Mouse (Mus musculus) cerebellum, postnatal 10 days (tissue): Measurements from ENCODE around the gene Fndc3b.

Experiments used
- DNase-seq, 2 experiments: peaks; one replicate each; pipeline ENCODE4 v3.0.0; 2021; ENCODE audit warnings: mixed read lengths in 2 of 2

Gene Fndc3b

GRCm38 (mm10) chr3:27710648-27711428, at the start of gene Fndc3b:
Fndc3b (minus strand) TSS chr3:27711307.
- peak; percentile 97 to 98 for DNase-seq

DNA sequence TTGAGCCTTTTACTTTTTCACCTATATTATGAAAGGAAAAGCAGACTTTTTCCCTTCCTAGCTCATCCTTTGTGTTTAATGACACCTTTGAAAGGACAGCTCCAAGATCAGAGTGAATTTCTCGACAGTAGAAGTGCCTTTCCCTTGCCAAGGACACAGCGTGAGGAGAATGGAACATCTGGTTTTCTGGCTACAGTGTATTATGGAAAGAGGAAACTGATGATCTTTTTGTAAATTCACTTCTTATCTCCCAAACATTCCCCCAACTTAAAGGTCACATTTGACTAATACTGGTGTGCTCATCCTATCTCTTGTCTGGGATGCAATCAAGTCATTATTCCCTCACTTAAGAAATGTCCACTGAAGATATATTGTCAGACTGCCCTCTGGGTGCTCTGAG, 49.2 kb upstream of the Fndc3b start:
- DNase-seq: no peak

GRCm38 (mm10) chr3:27758976-27759375, 47.9 kb upstream of the Fndc3b start:
- no peak for DNase-seq

GRCm38 (mm10) chr3:27751657-27752056, 40.5 kb upstream of the Fndc3b start:
- no peak for DNase-seq

GRCm38 (mm10) chr3:27751156-27751555, 40.0 kb upstream of the Fndc3b start:
- no peak for DNase-seq

GRCm38 (mm10) chr3:27745651-27746050, 34.5 kb upstream of the Fndc3b start:
- no peak for DNase-seq

DNA sequence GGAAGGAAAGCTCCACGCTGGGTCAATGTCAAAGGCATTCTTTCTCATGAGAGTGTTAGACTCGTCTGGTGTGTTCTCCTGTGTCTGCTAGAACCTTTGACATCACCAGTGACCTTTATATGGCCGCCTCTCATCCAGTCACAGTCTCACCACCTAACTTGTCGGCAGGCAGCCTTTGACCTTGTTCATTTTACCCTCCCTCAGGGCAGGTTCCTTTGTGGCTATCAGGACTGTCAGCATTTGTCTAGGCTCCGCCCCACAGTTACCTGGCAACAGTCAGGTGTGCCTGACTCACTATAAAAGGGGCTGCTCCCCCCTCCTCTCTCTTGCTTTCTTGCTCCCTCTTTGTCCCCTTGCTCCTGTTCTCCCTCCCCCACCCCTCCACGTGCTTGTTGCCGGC, 33.6 kb upstream of the Fndc3b start:
- DNase-seq: no peak

DNA sequence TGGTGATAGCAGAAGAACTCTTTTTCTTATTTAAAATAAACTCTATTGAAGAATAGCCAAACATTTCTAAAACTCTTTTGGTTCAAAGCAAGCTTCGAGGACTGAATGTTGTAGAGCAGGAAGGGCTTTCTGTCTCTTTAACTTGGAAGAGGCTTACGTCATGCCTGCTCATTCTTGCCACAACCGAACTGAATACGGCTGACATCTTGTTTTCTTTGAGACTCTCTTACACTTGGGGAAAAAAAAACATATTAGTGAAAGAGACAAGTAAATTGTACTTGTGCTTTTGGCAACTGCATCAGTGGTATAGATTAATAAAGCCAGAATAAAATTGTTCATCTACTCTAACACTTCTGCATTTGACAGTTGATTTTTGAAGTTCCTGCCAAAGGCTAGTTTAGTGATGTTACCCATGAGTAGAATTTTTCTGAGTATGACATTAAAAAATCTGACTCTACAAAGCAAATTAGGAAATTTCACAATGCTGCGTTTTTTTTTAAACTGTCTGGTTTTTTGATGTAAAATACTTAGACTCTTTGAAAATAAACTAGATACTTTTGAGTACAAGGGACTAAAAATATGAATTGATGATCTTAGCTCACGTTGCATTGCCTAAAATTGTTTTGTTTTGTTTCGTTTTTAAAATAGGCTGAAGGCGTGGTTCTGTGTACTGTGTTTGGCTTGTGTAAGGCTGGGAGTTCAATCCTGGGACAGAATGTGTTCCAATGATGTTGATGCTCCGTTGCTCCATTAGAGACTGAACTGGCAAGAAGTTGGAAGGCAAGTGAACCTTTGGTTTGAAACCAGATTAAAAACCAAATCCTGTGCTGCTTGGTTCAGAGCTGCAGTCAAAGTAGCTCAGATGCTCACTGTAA, 32.4 kb upstream of the Fndc3b start:
- DNase-seq: no peak

DNA sequence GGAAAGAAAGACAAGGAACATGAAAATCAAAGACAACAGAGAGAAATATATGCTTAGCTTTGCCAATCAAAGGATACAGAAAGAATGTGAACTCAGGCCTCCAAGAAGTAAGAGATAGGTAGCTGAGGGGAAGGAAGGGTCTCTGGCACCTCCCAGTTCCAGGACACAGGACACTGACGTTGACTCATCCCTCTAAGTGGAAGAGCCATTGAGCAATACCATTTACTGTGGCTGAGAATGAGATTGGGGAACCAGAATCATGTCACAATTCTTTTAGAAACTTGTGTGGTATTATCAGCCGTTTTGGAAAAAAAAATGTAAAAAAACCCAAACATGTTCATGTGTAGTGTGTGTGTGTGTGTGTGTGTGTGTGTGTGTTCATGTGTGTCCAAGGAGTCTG, 31.0 kb upstream of the Fndc3b start:
- DNase-seq: no peak

- peak in 1 of 2 experiments; percentile 14 for DNase-seq
Observed at GRCm38 (mm10) chr3:27740136-27740535, 29.0 kb upstream of the Fndc3b start.

GRCm38 (mm10) chr3:27736180-27736579, 25.1 kb upstream of the Fndc3b start:
- DNase-seq: peak in 1 of 2 experiments; percentile 9

DNA sequence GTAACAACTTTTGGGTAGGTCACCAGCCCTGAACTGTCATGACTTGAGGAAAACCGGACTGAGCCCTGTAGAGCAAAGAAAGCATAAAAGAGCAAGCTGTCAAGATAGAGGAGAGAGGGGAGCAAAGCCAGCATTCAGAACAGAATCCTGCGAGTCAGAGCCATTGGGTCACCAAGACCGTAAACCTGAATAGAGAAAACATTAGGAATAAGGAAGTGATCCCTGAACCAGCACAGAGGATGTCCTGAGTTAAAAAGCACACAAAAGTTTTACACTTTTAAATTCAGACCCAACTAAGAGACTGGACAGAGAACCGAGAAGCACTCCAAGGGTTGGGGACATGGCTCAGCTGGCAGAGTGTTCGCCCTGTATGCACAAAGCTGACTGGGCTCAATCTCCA, 24.0 kb upstream of the Fndc3b start:
- DNase-seq: no peak

- DNase-seq: no peak
Observed at GRCm38 (mm10) chr3:27728798-27729782, 18.0 kb upstream of the Fndc3b start.

- DNase-seq: peak in 1 of 2 experiments; percentile 48
Observed at GRCm38 (mm10) chr3:27728176-27728575, 17.1 kb upstream of the Fndc3b start.

DNA sequence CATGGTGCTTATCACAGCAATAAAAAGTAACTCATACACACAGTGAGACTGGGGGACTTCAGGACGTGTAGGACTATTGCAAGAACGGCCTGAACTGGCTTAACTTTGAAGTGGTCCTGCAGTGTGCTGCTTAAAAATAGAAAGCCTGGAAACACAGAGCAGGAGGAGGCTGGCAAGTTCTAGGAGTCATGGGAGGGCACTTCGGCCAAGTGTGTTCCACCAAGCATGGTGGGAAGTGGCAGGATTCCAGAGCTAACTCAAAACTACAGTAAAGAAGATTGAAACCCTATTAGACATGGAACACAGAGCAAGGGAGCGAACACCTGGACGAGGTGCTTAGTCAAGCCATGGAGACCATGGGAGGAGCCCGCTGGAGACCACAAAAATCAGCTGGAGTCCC, 14.6 kb upstream of the Fndc3b start:
- DNase-seq: peak in 1 of 2 experiments; percentile 24

GRCm38 (mm10) chr3:27724208-27724607, 13.1 kb upstream of the Fndc3b start:
- no peak for DNase-seq

GRCm38 (mm10) chr3:27718829-27719365, 7.8 kb upstream of the Fndc3b start:
- no peak for DNase-seq

- no peak for DNase-seq
Observed at GRCm38 (mm10) chr3:27713971-27714370, 2.9 kb upstream of the Fndc3b start.

- DNase-seq: no peak
Observed at GRCm38 (mm10) chr3:27712421-27712820, 1.3 kb upstream of the Fndc3b start.

DNA sequence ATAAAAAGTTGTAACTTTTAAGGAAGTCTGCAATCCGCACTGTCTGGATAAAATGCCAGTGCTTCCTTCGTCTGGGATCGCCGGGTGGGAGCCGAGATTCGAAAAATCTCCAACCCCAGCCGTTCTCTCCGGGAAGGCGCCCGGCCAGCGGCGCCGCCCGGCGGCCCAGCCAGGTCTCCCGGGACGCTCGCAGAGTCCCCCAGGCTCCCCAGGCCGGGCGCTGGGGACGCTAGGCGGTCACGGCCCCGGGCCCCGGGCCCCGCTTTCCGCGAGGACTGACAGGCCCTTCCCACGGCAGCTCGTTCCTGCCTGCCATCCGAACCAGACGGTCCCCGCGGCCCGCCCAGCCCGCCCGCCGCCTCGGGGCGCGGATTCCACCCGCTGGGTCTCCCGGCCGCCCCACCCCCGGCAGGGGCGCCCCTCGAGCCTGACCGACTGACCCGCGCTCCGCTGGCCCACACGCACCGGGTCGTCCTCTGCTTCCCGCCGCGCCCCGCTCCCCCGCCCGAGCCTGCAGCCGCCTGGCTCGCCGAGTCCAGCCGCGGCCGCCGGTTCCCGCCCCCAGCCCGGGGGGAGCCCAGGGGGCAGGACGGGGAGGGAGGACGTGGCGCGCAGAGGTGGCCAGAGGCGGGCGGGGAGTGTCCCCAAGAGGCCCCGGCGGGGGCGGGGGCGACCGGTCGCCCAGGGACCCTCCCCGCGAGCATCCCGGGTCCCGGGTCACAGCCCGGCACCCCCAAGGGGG, 1.0 kb downstream of the Fndc3b start:
- peak; percentile 62 to 73 for DNase-seq

DNA sequence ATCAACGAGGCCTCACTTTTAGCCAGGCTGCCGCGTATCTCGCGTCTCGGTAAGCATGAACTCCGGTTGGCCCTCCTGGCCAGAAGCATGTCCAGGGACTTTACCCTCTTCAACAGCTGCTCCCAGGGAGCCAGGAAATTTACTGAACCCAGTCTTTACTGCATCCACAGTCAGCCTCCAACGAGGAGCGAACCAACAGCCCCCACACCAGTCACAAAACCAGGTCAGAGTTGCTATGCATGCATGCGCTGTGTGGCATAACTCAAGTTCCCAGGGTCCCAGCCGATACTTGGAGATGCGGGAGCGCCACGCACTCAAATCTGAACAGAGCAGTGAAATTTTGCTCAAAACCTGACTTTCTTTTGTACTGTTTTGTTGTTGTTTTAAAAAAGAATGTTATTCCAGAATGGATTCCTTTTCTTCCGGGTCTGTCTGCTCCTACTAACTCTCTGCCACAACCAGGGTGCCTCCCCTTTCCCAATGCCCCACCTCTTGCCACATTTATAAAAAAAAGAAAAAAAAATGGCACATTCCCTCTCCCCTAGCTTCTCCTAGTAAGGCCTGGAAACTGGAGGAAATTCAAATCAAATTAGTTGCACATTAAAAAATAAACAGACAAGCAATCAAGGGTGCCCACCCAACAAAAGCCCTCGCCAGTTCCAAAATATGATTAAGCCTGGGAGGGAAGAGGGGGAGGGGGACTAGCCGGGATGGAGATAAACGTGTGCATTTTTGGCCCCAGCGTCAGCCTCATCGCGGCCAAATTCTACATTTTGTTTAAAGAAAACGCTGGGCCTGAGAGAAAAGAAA, 1.8 kb downstream of the Fndc3b start:
- peak; percentile 29 to 44 for DNase-seq
